14 mouse cellular contexts compared by ENCODE assay signal in genomic region chr5:114465641-114466040, GRCm38 (mm10). TPM values are rescaled to one million over a fixed set of nuclear protein-coding genes. Genes with fewer than 3 reads are reported as not detected.
DNase-seq lines count a peak whose midpoint lies in the region; ATAC-seq lines count a peak whose summit lies in the region.
"Had no signal": no experiment of that assay in that cellular context is flagged by ENCODE, and none has a peak within 500 bp of the region (broad histone marks: within the 10 kb centered on the region; RNA-seq: fewer than 3 reads in every experiment).

No protein-coding gene starts in this region.

- WGBS in heart, embryonic 12.5 days: 70% methylated on average over 7 of the region's 7 CpGs

- no peak overlapping the region for H3K4me3 ChIP-seq in heart, embryonic 12.5 days
- H3K4me3 ChIP-seq: megakaryocyte, embryonic 14.5 days had no signal

- ATAC-seq in heart, embryonic 12.5 days (ENCODE audit: insufficient number of reproducible peaks, low FRiP score): 0 out of 2 replicates have a peak, but pooled peaks have one; percentile 9
- ATAC-seq: CD4-positive, CD25-positive, alpha-beta regulatory T cell, adult 4 months; inflammation-experienced regulatory T-cells, adult 6 months had no signal

- no peak for DNase-seq in heart, postnatal 36 days
- DNase-seq in ovary, postnatal 36 days (ENCODE audit: low spot score): peak; percentile 47
- DNase-seq in ovary, adult 18-20 months (ENCODE audit: low spot score): no peak
- DNase-seq in mesoderm, embryonic 11.5 days (ENCODE audit: low read depth, low spot score): peak; percentile 61
- DNase-seq in thymus, postnatal 36 days: peak; percentile 35 to 62
- no peak for DNase-seq in cerebellum, adult 11-12 months
- DNase-seq in ovary, postnatal 14 days (ENCODE audit: low spot score): no peak
- DNase-seq: cerebellum, postnatal 25 days; gastrocnemius, postnatal 25 days had no signal

- no peaks in the 10 kb centered on the region for H3K27me3 ChIP-seq in heart, embryonic 12.5 days (replicated peaks)

- no peak overlapping the region for H3K27ac ChIP-seq in heart, embryonic 12.5 days (ENCODE audit: poor library complexity, severe bottlenecking)
- H3K27ac ChIP-seq: liver, embryonic 14.5 days had no signal

- intact Hi-C loops in heart, postnatal 36 days (cut with DNase I): no loop called here

- H3K9me3 ChIP-seq in heart, embryonic 12.5 days (replicated peaks): no peaks in the 10 kb centered on the region
- H3K9me3 ChIP-seq: megakaryocyte, embryonic 14.5 days had no signal

- H3K4me1 ChIP-seq in heart, embryonic 12.5 days (replicated peaks): peaks cover 28% of the 10 kb centered on the region

- H3K4me2 ChIP-seq in heart, embryonic 12.5 days: no peak overlapping the region

- H3K9ac ChIP-seq in heart, embryonic 12.5 days: no peak overlapping the region
- H3K9ac ChIP-seq: liver, embryonic 14.5 days had no signal

- no peaks in the 10 kb centered on the region for H3K36me3 ChIP-seq in heart, embryonic 12.5 days

RNA-seq across cellular contexts. Expression of gene Mvk, which starts 21.6 kb away (rescaled TPM):
- polyA plus RNA-seq in heart, embryonic 12.5 days (2016; fragmentation: Nextera tagmentation; extraction: Ambion mirVana): 23.3 and 24.3 TPM in 2 replicates
- total RNA-seq in heart, postnatal 36 days (2021): 10 to 100 TPM in 1 of 2 experiments, 1 to 10 TPM in 1; 9.3 to 12.2 TPM

RNA-seq across cellular contexts. Expression of gene Mmab, which starts 21.8 kb away (rescaled TPM):
- polyA plus RNA-seq in heart, embryonic 12.5 days (2016; fragmentation: Nextera tagmentation; extraction: Ambion mirVana): 27.8 and 29.2 TPM in 2 replicates
- 10 to 100 TPM; 16.2 to 18.3 TPM for total RNA-seq in heart, postnatal 36 days (2021)

Comparison
In these comparisons a context has a peak if more than half of its experiments do, and no peak if none do; other contexts are left out.
1. DNase-seq: peak in ovary, postnatal 36 days (single experiment), mesoderm, embryonic 11.5 days (single experiment) and thymus, postnatal 36 days (2 of 2); none in heart, postnatal 36 days (0 of 2), ovary, adult 18-20 months (single experiment), cerebellum, adult 11-12 months (single experiment) and ovary, postnatal 14 days (single experiment).